Mouse (Mus musculus) layer of hippocampus, adult 18-20 months (tissue): ENCODE data around the gene Trim31. TPM values are rescaled to one million over a fixed set of nuclear protein-coding genes. Genes with fewer than 3 reads are reported as not detected.

Experiments used
- DNase-seq, 2 experiments: peaks; one replicate each; pipeline ENCODE4 v3.0.0; 2022; ENCODE audit warnings: low spot score in 2 of 2
- total RNA-seq, 2 experiments: library from RNA; stranded (reverse); gene quantifications; 2 replicates each; pipeline ENCODE4 v1.2.3; 2021

The Trim31 gene
- total RNA-seq, 2 experiments from 2014 or later, result not detected

DNA sequence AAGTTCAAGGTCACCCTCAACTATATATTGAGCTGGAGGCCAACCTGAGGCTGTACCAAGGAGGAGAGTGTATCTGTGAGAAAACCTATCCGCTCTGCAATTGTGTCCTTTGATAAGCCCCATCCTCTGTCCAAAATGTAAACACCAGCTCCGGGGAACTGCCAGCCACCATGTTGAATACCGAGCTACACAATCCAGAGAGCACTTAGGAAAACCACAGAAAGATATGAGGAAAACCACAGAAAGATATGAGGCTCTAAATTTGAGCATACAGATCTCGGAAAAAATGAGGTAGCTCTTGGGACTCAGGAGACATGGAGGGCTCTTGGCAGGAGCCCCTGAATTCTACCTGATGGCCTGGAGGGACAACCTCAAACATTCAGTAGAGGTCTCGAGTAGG, 4.5 kb upstream of the Trim31 start:
- no peak for DNase-seq

GRCm38 (mm10) chr17:36896583-36896982, 1.3 kb upstream of the Trim31 start:
- DNase-seq, result peak in 1 of 2 experiments; percentile 46

DNA sequence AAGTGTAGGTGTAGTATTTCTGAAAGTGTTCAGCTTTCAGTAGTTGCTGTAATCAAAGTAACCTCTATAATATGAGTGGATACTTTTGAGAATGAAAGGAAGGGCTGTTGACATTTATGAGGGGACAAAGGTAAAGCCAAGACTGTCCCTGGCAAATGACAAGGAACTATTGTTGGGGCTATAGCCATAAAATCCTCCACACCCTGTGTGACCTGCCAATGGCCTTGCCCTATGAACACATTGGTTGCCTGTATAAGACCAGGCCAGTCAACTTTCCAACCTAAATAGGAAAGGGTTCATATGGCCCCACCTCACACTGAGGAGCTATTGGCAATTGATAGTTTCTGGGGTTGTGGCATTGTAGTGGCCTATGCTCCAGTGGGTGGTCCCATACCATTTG, 853 bp upstream of the Trim31 start:
- DNase-seq, result no peak

- DNase-seq, result no peak
These were observed 1.5 kb downstream of the Trim31 start for GRCm38 (mm10) chr17:36899376-36899775.

DNA sequence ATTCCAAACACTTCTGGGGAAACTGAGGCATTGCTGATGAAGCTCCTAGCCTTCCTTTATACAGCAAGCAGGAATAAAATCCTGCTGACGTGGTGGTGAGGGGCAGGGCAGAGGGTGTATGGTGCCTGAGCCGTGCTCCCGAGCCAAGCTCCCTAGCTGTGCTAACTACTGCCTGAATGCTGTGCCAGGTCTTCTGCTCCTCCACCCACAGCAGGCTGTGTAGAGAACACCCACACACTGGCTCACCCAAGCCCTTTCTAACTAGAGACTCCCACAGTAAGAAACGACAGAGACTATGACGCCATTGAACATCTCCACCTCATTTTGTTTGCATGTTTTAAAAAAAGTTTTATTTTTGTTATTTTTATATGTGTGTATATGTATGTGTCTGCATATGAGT, 2.1 kb downstream of the Trim31 start:
- peak; percentile 59 to 78 for DNase-seq

- no peak for DNase-seq
These were observed 2.8 kb downstream of the Trim31 start for GRCm38 (mm10) chr17:36900691-36901090.

GRCm38 (mm10) chr17:36903651-36904050, 5.7 kb downstream of the Trim31 start:
- peak in 1 of 2 experiments; percentile 10 for DNase-seq

DNA sequence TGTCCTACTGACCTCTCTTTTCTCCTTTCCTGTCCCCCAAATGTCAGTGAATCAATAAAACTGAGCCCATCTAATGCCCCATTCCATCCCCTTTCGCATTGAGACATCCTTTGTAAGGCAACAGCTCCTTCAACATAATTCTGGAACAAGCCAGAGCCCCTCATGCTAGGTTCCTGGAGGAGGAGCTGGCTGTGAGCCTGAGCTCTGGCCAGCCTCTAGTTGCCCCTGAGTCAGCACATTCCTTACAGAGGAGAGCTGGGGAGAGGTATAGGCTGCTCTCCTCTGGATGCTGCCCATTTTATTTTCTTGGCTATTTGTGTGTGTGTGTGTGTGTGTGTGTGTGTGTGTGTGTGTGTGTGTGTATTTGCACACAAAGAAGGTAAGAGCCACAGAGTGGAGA, 10.3 kb downstream of the Trim31 start:
- no peak for DNase-seq

GRCm38 (mm10) chr17:36909802-36910201, 11.9 kb downstream of the Trim31 start:
- no peak for DNase-seq

- DNase-seq, result no peak
These were observed 14.1 kb downstream of the Trim31 start for GRCm38 (mm10) chr17:36912031-36912430.

GRCm38 (mm10) chr17:36914108-36914507, 16.2 kb downstream of the Trim31 start:
- DNase-seq, result peak; percentile 56 to 90

- DNase-seq, result peak; percentile 16 to 75
These were observed 17.2 kb downstream of the Trim31 start for GRCm38 (mm10) chr17:36915076-36915475.

DNA sequence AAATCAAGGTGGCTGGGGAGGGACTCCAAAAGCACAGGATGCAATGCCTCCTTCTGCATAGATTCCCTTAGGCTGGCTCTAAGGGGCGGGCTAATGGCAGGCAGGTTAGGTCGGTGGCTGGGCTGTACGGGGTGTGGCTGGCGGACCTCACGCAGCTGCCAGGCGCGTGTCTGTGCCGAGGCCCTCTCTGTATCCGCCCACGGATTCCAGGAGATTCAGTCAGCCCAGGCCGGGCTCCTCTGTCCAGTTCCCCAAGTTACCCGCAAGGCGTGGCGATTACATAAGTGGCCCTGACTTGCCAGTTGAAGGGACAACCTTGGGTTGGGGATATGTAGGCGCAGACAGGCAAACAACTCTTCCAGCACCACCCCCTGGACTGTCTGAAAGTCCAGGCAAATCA, 22.3 kb downstream of the Trim31 start:
- DNase-seq, result no peak

DNA sequence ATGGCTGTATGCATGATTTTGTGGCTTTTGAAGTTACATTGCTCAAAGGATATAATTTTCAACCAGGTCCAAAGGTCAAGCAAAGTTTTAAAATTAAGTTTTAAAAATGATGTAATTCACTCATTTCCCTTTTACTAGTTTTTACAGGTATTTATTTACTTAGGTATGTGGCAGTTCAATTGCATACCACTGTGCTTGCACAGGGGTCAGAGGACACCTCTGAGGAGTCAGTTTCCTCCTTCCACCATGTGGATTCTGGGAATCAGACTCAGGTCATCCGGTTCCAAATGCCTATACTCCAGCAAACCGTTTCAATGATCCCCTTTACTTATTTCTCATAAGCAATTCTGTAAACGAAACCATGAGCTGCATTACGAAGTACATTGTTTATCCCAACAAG, 24.8 kb downstream of the Trim31 start:
- no peak for DNase-seq

DNA sequence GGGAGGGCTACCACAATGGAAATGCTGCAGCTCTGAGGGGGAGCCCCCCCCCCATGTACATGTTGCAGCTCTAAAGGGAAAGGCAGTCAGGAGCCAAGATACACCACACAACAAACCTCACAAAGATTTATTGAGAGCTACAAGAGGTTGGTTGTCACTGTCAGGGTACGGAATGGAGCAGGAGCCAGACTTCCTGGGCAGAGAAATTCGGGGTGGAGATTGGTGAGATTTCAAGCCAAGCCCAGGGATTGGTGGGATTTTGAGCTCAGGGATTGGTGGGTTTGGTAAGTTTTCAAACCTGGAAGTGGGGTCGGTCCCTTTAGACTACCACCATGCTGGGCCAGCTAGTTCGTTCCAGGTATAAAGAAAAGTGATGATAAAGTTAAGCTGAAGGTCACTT, 25.6 kb downstream of the Trim31 start:
- no peak for DNase-seq

- DNase-seq, result no peak
These were observed 29.7 kb downstream of the Trim31 start for GRCm38 (mm10) chr17:36927496-36928120.

GRCm38 (mm10) chr17:36929236-36929932, 31.5 kb downstream of the Trim31 start:
- no peak for DNase-seq

GRCm38 (mm10) chr17:36930233-36930632, 32.3 kb downstream of the Trim31 start:
- no peak for DNase-seq

DNA sequence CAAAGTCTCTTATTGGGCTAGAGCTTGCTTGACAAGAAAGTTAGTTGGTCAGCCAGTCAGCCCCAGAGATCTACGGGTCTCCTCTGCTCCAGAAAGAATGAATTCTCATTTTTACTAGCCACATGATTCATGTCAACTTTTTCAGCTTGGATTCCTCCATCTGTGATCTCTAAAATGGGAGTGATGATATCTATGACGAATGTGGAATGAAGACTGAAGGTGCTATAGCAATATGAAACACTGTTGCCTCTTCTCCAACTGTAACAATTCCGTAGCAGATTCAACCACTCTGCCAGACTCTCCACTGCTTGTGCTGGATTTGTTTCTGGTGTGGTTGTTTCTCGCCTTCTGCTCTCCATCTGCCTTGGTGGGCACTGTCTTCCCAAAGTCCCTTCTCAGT, 33.2 kb downstream of the Trim31 start:
- DNase-seq, result no peak

GRCm38 (mm10) chr17:36931806-36932205, 33.9 kb downstream of the Trim31 start:
- no peak for DNase-seq

GRCm38 (mm10) chr17:36938056-36938455, 40.1 kb downstream of the Trim31 start:
- DNase-seq, result no peak

DNA sequence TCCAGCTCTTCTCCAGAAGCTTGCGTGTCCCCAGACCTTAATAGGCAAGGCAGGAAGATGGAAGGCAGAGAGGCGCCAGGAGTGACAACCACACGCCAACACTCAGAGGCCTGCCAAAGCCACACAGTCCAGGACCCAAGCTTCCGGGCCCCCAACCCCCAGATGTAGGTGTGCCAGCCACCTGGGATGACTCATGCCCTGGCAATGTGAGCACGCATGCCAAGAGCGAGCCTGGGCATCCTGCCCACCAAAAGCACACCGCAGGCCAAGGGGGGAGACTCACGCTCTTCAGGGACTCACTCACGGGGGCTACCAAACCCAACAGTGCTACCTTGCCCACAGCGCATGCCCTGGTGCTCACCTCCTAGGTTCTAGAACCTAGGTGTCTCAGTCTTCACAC, 44.5 kb downstream of the Trim31 start:
- peak in 1 of 2 experiments; percentile 53 for DNase-seq
